Mouse (Mus musculus): ENCODE measurements at regions not wholly inside any gene's neighbourhood (a gene's known extent, or its start where the extent isn't known, plus 50 kb on each side); places are given as distances from the start of the nearest gene placed in this dataset.

GRCm38 (mm10) chr13:5769283-5770260 is 91.7 kb upstream of the Klf6 start:
- intact Hi-C loops (cut with DNase I) = no loop called here
- TF ChIP-seq CTCF (IDR thresholded peaks at IDR 0.05) = no peak
- DNase-seq = no peak
- H3K4me3 ChIP-seq = no peak overlapping the region
- no peak overlapping the region for H3K27ac ChIP-seq

DNA sequence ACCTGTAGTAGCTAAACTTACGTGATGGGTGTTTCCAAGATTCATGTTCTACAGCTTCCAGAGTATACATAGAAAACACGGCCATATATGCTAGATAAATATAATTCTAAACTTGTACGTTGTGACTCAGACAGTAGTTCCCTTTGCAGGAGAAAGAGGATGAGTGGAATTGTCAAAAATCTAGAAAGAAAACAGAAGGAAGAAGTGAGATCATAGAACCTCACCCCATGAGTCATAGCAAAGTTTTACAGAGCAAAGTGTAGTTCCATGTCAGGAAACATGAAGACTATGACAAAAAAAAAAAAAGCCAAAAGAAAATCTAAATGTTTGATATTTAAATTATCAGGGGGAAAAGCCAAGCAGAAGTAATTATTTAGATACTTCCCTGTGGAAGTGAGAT is 87.5 kb upstream of the Klf6 start:
- no peak for TF ChIP-seq CTCF (IDR thresholded peaks at IDR 0.05)
- Histone ChIP-seq H3K27ac (no peak overlapping the region), H3K4me3 (no peak overlapping the region)
- DNase-seq = no peak
- intact Hi-C loops (cut with DNase I) = no loop called here

DNA sequence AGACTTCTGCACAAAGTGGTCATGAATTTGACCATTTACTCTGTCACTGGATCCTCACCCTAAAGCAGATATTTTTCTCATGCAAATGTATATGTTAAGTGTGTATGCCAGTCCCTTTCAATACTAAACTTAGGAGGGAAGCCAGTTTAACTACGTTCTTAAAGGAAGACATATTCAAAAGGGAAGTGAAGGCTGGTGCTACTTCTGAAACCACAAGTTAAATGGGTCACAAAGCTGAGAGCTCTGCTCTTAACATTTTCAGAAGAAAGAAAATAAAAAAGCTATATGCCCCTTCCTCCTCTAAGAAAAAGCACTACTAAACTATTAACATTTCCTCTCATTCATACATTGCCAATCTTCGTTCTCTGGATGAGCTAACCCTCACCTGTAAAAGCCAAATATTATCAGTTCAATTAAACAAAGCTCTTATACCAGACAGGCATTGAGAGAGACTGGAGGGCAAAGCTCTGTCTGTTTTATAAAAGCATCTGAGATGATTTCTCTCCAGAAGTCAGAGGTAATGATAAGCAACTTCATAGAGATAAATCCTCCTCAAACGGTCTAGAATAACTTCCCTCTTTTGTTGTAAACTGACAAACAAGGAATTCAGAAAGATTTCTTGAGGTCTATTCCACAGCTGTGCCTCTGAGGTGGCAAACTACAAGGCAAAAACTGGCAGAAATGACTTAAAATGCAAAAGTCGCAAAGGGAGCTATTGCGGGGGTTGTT is 82.7 kb upstream of the Klf6 start:
- H3K27ac ChIP-seq = peak overlapping the region; percentile 61
- no peak for TF ChIP-seq CTCF (IDR thresholded peaks at IDR 0.05)
- H3K4me3 ChIP-seq = peak overlapping the region; percentile 33
- intact Hi-C loops (cut with DNase I) = no loop called here
- no peak for DNase-seq

- intact Hi-C loops (cut with DNase I) = no loop called here
- peak overlapping the region; percentile 61; the same call in 1 of the 2 replicates for H3K27ac ChIP-seq
- peak overlapping the region; percentile 33; the same call in 1 of the 2 replicates for H3K4me3 ChIP-seq
- DNase-seq = no peak
- TF ChIP-seq CTCF (IDR thresholded peaks at IDR 0.05) = no peak
Observed at GRCm38 (mm10) chr13:5779410-5779809, 81.9 kb upstream of the Klf6 start.

DNA sequence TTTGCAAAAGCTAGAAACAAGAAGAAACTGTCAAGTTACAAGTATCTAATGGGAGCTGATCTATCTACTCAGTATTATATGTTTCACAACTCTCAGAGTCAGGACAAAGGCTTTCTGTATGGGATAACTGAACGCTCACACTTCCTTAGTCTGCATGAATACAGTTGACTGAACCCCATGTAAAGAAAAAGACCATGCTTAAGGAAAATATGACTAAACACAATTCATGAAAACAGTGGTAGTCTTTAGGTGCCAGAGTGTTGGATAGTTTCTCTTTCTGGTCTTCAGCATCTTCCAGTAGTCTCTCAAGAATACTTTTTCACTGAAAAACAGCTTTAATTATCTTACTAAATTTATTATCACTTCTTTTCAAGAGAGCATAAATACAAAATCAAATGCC is 78.7 kb upstream of the Klf6 start:
- Histone ChIP-seq H3K4me3 (no peak overlapping the region), H3K27ac (no peak overlapping the region)
- intact Hi-C loops (cut with DNase I) = no loop called here
- DNase-seq = no peak
- TF ChIP-seq CTCF (IDR thresholded peaks at IDR 0.05) = no peak

- no peak for DNase-seq
- no peak overlapping the region for H3K27ac ChIP-seq
- intact Hi-C loops (cut with DNase I) = no loop called here
- H3K4me3 ChIP-seq = no peak overlapping the region
- TF ChIP-seq CTCF (IDR thresholded peaks at IDR 0.05) = no peak
Observed at GRCm38 (mm10) chr13:5787114-5787513, 74.2 kb upstream of the Klf6 start.

- intact Hi-C loops (cut with DNase I) = no loop called here
- no peak overlapping the region for H3K27ac ChIP-seq
- TF ChIP-seq CTCF (IDR thresholded peaks at IDR 0.05) = no peak
- H3K4me3 ChIP-seq = no peak overlapping the region
- no peak for DNase-seq
Observed at GRCm38 (mm10) chr13:5789302-5789701, 72.0 kb upstream of the Klf6 start.

DNA sequence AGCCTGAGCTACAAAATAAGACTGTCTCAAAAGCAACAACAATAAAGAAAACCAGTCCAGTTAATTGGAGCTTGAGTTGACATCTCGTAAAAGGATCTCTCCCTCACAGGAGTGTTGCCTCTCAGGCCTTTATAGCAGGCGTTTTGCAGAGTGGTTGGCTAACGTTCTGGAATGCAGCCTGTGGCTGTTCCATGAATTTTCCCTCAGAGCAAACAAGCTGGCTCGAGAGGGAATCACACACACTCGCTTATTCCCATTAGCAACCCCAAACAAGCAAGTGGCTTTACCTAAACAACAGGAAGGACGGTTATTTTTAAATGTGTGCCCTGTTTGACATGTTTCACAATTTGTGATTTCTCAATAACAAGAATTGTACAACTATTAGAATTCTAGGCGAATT is 59.2 kb upstream of the Klf6 start:
- DNase-seq = peak; percentile 33
- no peak for TF ChIP-seq CTCF (IDR thresholded peaks at IDR 0.05)
- intact Hi-C loops (cut with DNase I) = no loop called here
- H3K27ac ChIP-seq = peak overlapping the region; percentile 82
- H3K4me3 ChIP-seq = no peak overlapping the region

DNA sequence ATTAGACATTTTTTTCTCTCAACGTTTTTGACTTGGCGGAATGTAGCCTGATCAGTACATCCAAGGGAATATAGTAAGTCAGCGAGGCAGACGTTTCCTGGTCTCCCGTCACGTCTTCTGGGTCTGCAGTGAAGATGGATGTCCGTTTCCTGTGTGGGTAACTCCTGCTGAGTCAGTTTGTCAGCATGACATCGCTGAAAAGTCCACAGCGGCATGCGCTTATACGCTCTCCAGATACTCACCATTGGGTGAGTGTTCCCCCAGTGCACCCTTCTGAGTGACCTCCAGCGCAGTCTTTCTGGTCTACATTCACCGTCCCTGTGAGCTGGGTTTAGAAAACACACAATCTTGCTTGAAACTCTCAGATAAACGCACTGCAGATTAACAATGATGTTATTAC is 58.5 kb upstream of the Klf6 start:
- peak overlapping the region; percentile 82 for H3K27ac ChIP-seq
- intact Hi-C loops (cut with DNase I) = no loop called here

DNA sequence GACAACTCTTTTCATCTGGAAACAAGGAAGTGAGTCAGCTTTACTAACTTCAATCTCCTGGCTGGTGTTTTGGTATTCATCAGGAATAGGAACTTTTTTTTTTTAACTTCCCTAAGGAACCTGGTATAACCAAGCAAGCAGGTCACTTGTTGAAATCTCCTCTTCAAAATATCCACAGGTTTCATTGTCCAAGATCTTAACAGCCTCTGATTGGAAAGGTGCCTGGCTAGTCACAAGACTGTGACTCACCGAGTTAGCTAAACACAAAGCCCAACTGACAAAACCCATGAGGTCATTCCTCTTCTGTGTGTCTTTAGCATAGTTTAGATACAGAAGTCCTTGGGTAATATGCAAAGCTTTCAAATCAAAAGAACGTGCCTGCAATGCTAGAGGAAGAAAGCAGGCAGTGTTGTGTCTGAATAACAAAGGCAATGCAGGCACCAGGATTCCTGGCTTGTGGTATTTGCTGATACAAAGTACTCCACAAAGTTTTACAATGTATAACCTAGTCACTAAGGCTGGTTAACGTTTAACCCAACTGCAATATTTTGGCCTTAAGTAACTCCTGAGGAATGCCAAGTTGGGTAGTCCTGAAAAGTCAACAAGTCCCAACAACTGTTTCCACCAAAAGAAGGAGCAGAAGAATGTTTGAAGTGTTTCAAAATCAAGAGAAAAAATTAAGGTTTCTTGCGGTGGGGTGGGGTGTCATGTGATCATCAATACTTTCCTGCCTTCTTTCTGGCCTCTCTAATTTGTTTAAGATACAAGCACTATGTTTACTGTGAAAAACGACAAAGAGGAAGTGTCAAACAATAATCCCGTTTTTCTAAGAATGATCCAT is 57.5 kb upstream of the Klf6 start:
- peak; percentile 65 for DNase-seq
- intact Hi-C loops (cut with DNase I) = no loop called here
- no peak overlapping the region; the same call in 1 of the 2 replicates for H3K4me3 ChIP-seq
- no peak for TF ChIP-seq CTCF (IDR thresholded peaks at IDR 0.05)
- H3K27ac ChIP-seq = peak overlapping the region; percentile 82

More for the DNA sequence above, 58.5 kb upstream of the Klf6 start:
- TF ChIP-seq CTCF (IDR thresholded peaks at IDR 0.05) = no peak
- peak; percentile 21 for DNase-seq
- H3K4me3 ChIP-seq = no peak overlapping the region

- intact Hi-C loops (cut with DNase I) = no loop called here
- DNase-seq = no peak
- peak overlapping the region; percentile 82 for H3K27ac ChIP-seq
- H3K4me3 ChIP-seq = peak overlapping the region; percentile 21
- no peak for TF ChIP-seq CTCF (IDR thresholded peaks at IDR 0.05)
Observed at GRCm38 (mm10) chr13:5804381-5804941, 56.8 kb upstream of the Klf6 start.

- no peak for DNase-seq
- Histone ChIP-seq H3K4me3 (no peak overlapping the region), H3K27ac (no peak overlapping the region)
- no peak for TF ChIP-seq CTCF (IDR thresholded peaks at IDR 0.05)
- intact Hi-C loops (cut with DNase I) = no loop called here
Observed at GRCm38 (mm10) chr13:5808380-5808779, 52.9 kb upstream of the Klf6 start.

All from gastrocnemius, adult 2 months (tissue).